Mouse (Mus musculus): ENCODE data around the gene Gpt2.

DNA sequence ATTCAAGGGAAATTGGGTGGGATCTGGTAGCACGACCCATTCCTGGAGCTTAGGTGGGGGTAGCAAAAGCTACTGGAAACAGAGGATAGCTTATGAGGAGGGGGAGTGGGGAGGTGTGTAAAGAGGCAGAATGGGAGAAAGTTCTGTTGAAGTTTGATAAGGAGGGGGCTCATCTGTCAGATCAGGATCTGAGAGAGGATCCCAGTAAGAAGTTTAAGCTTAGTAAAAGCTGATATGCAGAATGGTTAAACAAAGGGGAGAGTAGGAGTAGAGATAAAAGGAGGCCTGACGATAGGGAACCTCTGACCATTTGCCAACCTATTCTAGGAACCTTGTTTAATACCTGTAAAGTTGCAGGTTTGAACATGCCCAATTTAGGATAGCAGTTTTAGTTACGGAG, 72.8 kb downstream of the Gpt2 start:
- no peak for TF ChIP-seq CTCF (IDR thresholded peaks at IDR 0.05; ENCODE audit: extremely low read depth, insufficient read depth, insufficient read length, insufficient replicate concordance)
- TF ChIP-seq POLR2A (IDR thresholded peaks at IDR 0.05; ENCODE audit: low read depth, low read length): no peak
